Mouse (Mus musculus): ENCODE results near the gene Ppfia3. TPM values are rescaled to one million over a fixed set of nuclear protein-coding genes. Genes with fewer than 3 reads are reported as not detected.
A peak's percentile ranks its signal among the peaks of the same experiment; 100 is the strongest.

Gene Ppfia3
- total RNA-seq, 2 experiments from 2014 or later: 0.08 to 0.10 TPM

DNA sequence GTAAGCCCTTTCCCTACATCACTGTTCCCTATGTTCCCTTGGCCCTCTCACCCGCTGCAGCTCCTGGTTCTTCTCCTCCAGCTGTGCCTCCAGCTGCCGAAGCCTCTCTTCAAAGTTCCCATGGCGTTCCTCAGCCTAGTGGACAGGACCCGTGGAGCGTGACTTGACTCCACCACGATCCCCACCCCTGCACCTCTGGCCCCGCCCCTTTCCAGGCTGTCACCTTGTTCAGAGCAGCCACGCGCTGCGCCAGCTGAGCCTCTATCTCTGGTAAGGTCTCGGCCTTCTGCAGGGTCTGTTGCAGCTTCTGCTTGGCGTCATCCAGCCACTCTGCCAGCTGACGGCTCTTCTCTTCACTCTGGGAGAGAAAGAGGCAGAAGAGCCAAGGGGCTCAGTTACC, 10.7 kb downstream of the Ppfia3 start:
- no peak for DNase-seq
- TF ChIP-seq CTCF (IDR thresholded peaks at IDR 0.05): no peak
- Histone ChIP-seq H3K27ac (no peak overlapping the region), H3K4me3 (no peak overlapping the region)
- intact Hi-C loops (cut with DNase I): no loop called here

DNA sequence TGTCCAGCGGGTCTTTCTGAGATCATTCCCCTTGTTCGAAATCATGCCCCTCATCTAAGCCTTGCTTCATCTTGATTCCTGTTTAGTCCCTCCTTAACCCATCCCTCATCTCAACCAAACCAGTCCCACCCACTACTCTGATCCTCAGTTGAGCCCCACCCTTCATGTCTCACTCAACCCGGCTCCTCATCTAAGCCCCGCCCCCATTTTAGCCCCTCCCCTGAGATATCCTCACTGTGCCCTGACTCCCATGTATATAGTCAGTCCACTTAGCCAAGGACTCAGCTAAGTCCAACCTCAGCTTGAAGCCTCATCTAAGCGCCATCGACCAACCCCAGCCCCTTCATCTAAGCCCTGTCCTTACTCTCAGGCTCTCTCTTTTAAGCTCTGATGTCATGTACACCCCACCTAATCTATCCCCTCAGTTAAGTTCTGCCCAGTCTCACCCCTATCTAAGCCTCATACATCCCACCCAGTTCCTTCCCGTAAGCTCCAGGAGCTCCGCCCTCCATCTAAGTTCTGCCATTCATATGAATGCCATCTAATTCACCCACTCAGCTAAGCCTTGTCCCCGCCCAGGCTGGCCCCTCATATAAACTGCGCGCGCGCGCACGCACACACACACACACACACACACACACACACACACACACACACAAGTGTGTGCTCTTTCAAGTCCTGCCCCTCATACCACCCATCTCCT, 11.3 kb downstream of the Ppfia3 start:
- H3K4me3 ChIP-seq: no peak overlapping the region
- intact Hi-C loops (cut with DNase I): no loop called here
- no peak overlapping the region for H3K27ac ChIP-seq
- DNase-seq: no peak
- no peak for TF ChIP-seq CTCF (IDR thresholded peaks at IDR 0.05)

DNA sequence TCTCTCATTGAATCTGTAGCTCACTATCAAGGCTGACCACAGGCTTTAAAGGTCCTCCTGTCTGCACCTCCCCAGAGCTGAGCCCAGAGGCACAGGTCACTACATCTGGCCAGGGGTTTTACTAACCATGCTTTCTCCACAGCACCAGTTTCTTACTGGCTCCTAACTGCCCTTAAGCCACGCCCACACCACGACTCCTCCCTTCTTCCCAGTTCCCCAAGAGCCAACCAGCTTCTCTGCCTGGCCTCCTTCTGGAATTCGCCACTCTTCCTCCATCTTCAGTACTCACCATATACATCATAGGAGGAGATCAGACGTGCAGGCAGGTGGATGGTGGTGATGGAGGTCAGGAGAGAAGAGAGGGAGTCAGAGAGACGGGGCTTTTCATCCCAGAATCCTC, 13.8 kb downstream of the Ppfia3 start:
- no peak overlapping the region for H3K27ac ChIP-seq
- no peak overlapping the region for H3K4me3 ChIP-seq
- no peak for DNase-seq
- intact Hi-C loops (cut with DNase I): no loop called here
- no peak for TF ChIP-seq CTCF (IDR thresholded peaks at IDR 0.05)

DNA sequence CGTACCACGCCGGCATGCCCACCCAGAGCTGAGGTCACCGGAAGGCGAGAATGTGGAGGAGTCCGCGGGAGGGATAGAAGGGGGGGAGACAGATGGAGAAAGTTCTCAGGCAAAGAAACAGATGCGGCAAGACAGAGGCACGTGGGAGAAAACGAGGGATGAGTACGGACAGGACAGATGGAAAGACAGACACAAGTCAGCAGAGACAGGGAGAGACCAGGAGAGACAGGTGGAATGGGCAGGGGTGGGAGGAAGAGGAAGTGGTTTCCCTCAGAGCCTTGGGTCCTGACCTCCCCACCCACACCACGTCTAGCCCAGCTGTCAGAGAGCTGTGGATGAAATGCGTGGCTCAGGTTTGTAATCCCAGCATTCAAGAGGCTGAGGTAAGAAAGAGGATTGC, 19.9 kb downstream of the Ppfia3 start:
- TF ChIP-seq CTCF (IDR thresholded peaks at IDR 0.05): no peak
- no peak for DNase-seq
- intact Hi-C loops (cut with DNase I): no loop called here
- Histone ChIP-seq H3K27ac (no peak overlapping the region), H3K4me3 (no peak overlapping the region)

DNA sequence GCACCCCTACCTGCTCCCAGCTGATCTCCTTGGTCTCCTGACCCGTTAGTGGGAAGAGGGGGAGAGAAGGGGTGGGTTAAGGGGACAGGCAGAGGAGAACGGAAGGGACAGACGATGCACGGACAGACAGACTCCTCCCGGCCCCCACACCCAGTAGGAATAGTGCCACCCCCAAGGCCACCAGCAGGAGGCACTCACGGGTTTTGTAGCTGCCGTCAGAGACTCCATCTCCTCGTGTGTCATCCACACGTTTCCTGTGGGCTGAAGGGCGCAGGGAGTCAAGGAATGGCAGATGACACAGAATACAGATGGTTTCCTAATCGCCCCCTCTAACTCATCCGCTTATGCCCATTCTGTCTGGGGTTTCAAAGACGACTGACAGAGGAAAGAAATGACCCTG, 23.3 kb downstream of the Ppfia3 start:
- peak; percentile 37 for TF ChIP-seq CTCF (IDR thresholded peaks at IDR 0.05)
- Histone ChIP-seq H3K27ac (no peak overlapping the region), H3K4me3 (no peak overlapping the region)
- no peak for DNase-seq
- intact Hi-C loops (cut with DNase I): loop anchor here (2.0 kb wide), 1 partner anchor 49 kb away; no protein-coding TSS in a partner anchor

DNA sequence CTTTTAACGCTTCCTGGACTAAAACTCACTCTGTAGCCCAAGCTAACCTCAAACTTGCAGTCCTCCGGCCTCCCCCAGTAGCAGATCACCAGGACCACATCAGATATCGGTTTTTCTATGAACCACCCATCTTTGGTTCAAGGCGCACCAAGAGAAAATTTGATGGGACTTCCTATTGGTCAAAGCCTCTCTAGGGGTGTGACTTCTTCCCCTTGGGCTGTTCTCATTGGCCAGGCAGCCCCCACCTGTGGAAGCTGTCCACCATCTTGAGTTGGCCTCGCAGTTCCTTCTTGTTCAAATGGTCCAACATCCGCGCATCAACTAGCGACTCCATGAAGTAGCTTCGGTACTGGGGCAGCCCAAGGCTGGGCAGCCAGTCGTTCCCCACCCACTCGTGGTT, 24.7 kb downstream of the Ppfia3 start:
- intact Hi-C loops (cut with DNase I): loop anchor here (2.0 kb wide), 1 partner anchor 51 kb away; no protein-coding TSS in a partner anchor
- H3K4me3 ChIP-seq: no peak overlapping the region
- H3K27ac ChIP-seq: no peak overlapping the region
- no peak for DNase-seq
- no peak for TF ChIP-seq CTCF (IDR thresholded peaks at IDR 0.05)

DNA sequence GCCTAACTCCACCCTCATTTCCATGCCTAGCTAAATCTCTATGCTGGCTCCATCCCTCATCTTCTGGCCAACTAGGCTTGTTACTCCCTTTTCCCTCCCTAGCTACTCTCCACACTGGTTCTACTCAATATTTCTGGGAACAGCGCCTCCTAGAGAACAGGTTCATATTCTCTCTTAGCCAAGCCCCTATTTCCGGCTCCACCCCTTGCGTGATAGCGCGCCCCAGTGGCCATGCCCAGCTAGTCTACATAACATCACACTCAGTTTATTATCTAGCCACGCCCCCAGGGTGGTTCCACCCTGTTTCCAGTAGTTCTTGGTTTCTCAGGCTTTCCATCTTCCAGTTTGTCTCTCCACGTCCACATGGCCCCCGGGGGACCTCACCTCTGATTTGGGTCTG, 25.5 kb downstream of the Ppfia3 start:
- peak; percentile 91 for TF ChIP-seq CTCF (IDR thresholded peaks at IDR 0.05)
- DNase-seq: peak; percentile 88
- peak overlapping the region; percentile 90 for H3K4me3 ChIP-seq
- intact Hi-C loops (cut with DNase I): loop anchor here (2.0 kb wide), 2 partner anchors 33 to 41 kb away; no protein-coding TSS in a partner anchor
- no peak overlapping the region for H3K27ac ChIP-seq

DNA sequence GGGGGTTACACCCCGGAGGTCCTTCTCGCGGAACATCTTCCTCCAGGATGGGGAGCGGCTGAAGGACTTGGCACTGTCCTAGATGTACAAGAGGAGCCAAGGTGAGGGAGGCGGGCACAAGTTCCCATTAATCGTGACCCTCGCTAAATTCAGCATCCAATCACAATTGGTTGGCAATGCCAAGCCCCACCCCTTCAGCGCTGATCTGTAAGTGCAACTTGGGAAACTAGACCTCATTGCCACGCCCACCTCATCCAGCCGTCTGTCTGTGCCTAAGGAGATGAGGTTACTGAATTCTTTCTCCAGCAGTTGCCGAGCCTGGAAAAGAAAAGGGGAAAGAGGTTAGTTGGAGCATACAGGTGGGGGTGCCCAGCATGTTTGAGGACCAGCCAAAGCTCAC, 26.1 kb downstream of the Ppfia3 start:
- peak overlapping the region; percentile 99 for H3K27ac ChIP-seq
- peak; percentile 65 for DNase-seq
- no peak for TF ChIP-seq CTCF (IDR thresholded peaks at IDR 0.05)
- intact Hi-C loops (cut with DNase I): loop anchor here (2.0 kb wide), 2 partner anchors 32 to 40 kb away; no protein-coding TSS in a partner anchor
- peak overlapping the region; percentile 90 for H3K4me3 ChIP-seq

DNA sequence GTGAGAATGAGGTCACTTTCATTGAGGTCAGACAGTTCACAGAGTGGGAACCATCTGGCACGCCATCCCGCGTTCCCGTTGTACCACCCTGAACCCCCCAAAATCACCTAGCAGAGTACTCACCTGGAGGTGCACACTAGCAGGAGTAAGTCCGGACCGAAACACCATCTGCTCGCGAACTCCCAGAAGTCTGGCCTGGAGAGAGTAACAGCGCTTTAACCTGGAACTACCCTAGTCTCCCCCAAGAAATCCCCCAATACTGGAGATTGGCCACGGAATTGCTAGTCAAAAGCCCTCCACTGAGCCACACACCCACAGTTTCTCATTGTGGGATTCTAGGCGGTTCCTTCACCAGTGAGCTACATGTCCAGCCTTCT, 26.8 kb downstream of the Ppfia3 start:
- H3K4me3 ChIP-seq: peak overlapping the region; percentile 90
- intact Hi-C loops (cut with DNase I): loop anchor here (2.0 kb wide), 2 partner anchors 31 to 39 kb away; no protein-coding TSS in a partner anchor
- peak overlapping the region; percentile 99 for H3K27ac ChIP-seq
- TF ChIP-seq CTCF (IDR thresholded peaks at IDR 0.05): no peak
- no peak for DNase-seq

DNA sequence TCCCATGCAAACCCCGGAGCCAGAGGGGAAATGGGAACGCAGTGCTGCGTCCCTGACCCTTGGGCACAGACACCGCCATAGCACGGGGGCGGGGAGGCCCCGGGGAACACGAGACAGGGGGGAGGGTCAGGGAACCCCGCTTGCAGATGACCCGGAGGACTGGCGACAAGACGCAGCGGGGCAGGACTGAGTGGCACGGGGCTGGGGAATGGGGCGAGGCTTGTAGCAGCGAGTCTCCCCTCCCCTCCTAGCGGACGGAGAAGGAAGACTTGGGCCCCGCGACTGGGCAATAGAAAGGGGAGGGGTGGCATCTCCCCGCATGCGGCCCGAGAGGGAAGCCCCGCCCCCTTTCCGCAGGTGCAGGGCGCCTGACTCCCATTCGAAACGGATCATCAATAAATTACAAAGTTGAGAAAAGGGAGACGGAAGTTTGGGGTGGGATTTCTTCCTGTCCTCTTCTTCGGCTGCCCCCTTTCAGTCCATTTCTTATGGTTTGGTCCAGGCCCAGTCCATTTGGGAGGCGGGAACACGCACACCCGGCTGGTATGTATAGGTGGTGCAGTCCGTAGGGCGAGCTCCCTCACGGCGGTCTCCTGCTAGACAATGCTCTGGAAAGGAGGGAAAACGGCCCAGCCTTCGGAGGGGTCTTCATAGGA, 27.3 kb downstream of the Ppfia3 start:
- Histone ChIP-seq H3K4me3 (peak overlapping the region; percentile 90), H3K27ac (peak overlapping the region; percentile 99)
- peak; percentile 27; the same call in 1 of the 2 replicates for TF ChIP-seq CTCF (IDR thresholded peaks at IDR 0.05)
- DNase-seq: peak; percentile 68
- intact Hi-C loops (cut with DNase I): loop anchor here (2.0 kb wide), 2 partner anchors 31 to 39 kb away; no protein-coding TSS in a partner anchor

DNA sequence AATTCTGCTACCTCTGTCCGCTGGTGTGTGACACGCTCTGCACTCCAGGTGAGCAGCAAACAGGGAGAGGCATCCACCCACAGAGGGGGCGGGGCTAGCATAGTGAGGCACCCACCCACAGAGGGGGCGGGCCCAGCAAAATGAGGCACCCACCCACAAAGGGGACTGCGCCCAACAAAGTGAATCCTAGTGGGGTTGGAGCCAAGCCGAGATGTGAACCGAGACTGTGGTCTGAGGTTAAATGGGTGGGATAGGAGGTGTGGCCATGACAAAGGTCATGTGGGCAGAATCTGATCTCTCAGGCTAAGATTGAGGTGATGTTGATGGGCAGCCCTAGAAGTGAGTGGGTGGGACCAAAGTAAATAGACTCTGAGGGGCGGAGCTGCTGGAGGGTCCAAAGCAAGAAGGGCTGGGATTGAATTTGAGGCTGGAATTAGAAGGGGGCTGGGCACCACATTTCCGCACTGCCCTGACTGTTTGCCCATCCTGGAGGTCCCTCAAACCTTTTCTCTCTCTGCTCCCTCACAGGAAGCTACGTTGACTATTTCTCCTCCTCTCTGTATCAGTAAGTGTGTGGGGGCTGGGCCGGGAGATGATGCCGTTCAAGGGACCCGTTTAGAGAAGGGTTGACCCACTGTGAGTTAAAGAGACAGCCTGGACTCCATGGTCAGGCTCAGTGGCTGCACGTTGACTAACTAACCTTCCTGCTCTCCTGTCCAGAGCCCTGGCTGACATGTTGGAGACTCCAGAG, 28.5 kb downstream of the Ppfia3 start:
- peak overlapping the region; percentile 90 for H3K4me3 ChIP-seq
- peak; percentile 66 for DNase-seq
- TF ChIP-seq CTCF (IDR thresholded peaks at IDR 0.05): no peak
- H3K27ac ChIP-seq: peak overlapping the region; percentile 99
- intact Hi-C loops (cut with DNase I): no loop called here

DNA sequence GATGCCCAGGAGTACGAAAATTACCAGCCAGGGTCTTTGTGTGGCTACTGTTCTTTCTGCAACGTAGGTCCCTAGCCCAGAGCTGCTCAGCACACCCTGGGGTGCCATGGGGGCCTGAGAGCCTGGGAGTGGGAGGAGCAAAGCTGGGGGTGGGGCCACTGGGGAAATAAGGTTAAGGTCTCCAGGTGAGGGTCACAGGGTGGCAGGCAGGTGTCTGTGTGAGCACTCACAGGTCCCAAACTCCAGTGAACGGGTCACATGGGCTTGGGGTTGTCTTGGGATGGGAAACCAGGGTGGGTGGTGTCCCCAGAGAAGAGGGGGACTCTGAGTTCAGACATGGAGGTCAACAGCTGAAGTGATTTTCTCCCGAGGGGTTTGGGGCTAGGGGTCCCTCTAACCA, 29.4 kb downstream of the Ppfia3 start:
- H3K27ac ChIP-seq: peak overlapping the region; percentile 99
- no peak for TF ChIP-seq CTCF (IDR thresholded peaks at IDR 0.05)
- DNase-seq: no peak
- peak overlapping the region; percentile 90 for H3K4me3 ChIP-seq
- intact Hi-C loops (cut with DNase I): no loop called here

DNA sequence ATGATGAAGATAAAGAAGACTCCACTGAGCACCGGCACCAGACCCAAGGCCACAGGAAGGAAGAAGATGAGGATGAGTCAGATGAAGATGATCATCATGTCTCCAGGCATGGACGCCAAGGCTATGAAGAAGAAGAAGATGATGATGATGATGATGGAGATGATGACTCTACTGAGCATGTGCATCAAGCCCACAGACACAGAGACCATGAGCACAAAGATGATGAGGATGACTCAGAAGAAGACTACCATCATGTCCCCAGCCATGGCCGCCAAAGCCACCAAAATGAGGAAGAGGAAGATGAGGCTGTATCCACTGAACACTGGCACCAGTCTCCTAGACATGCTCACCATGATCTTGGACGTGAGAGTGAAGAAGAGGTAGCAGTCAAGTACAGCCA, 30.5 kb downstream of the Ppfia3 start:
- no peak for DNase-seq
- intact Hi-C loops (cut with DNase I): no loop called here
- TF ChIP-seq CTCF (IDR thresholded peaks at IDR 0.05): no peak
- H3K4me3 ChIP-seq: peak overlapping the region; percentile 90
- peak overlapping the region; percentile 99 for H3K27ac ChIP-seq

Data from gastrocnemius, adult 2 months (tissue).